Mouse (Mus musculus): ENCODE measurements around the gene Klk4. TPM values are rescaled to one million over a fixed set of nuclear protein-coding genes. Genes with fewer than 3 reads are reported as not detected.

Klk4 gene
- not detected in 2 replicates for polyA plus RNA-seq (2015; fragmentation: Nextera tagmentation; extraction: Ambion mirVana)

- Histone ChIP-seq H3K27ac (ENCODE audit: low read length) (no peak within 1 kb of the TSS), H3K4me1 (ENCODE audit: control insufficient read depth, low read depth, low read length) (no peaks in the 10 kb centered on the region), H3K9me3 (replicated peaks; ENCODE audit: control insufficient read depth, low read length) (no peaks in the 10 kb centered on the region), H3K36me3 (ENCODE audit: control insufficient read depth, insufficient read depth) (no peaks in the 10 kb centered on the region), H3K9ac (ENCODE audit: low read depth, low read length) (no peak within 1 kb of the TSS), H3K4me2 (ENCODE audit: low read depth, low read length) (no peak within 1 kb of the TSS), H3K27me3 (ENCODE audit: control insufficient read depth, insufficient read depth, low read depth, low read length) (no peaks in the 10 kb centered on the region), H3K4me3 (ENCODE audit: low read depth, low read length) (no peak within 1 kb of the TSS)
- no peak for ATAC-seq (ENCODE audit: low read depth)
- WGBS (ENCODE audit: insufficient replicate concordance) = 9% methylated on average over 3 of the region's 3 CpGs
These were observed at the start of gene Klk4 for GRCm38 (mm10) chr7:43880912-43881311. Gene Klk4, plus strand, starts transcription at chr7:43881160.

- Histone ChIP-seq H3K27me3 (ENCODE audit: control insufficient read depth, insufficient read depth, low read depth, low read length) (no peaks in the 10 kb centered on the region), H3K4me2 (ENCODE audit: low read depth, low read length) (no peak within 1 kb of the TSS), H3K27ac (ENCODE audit: low read length) (no peak within 1 kb of the TSS), H3K36me3 (ENCODE audit: control insufficient read depth, insufficient read depth) (no peaks in the 10 kb centered on the region), H3K9me3 (replicated peaks; ENCODE audit: control insufficient read depth, low read length) (no peaks in the 10 kb centered on the region), H3K4me3 (ENCODE audit: low read depth, low read length) (no peak within 1 kb of the TSS), H3K9ac (ENCODE audit: low read depth, low read length) (no peak within 1 kb of the TSS), H3K4me1 (ENCODE audit: control insufficient read depth, low read depth, low read length) (no peaks in the 10 kb centered on the region)
- ATAC-seq (ENCODE audit: low read depth) = no peak
- 33% methylated on average over 3 of the region's 3 CpGs for WGBS (ENCODE audit: insufficient replicate concordance)
These were observed 39.3 kb upstream of the Klk4 start, which contains the start of gene Klk5 for GRCm38 (mm10) chr7:43841701-43842100. Gene Klk5, plus strand, starts transcription at chr7:43841971.

GRCm38 (mm10) chr7:43843801-43844200 is 37.2 kb upstream of the Klk4 start:
- no peaks in the 10 kb centered on the region for H3K4me1 ChIP-seq (ENCODE audit: control insufficient read depth, low read depth, low read length)
- ATAC-seq (ENCODE audit: low read depth) = no peak
- H3K27me3 ChIP-seq (ENCODE audit: control insufficient read depth, insufficient read depth, low read depth, low read length) = no peaks in the 10 kb centered on the region
- no peak overlapping the region for H3K27ac ChIP-seq (ENCODE audit: low read length)
- H3K9me3 ChIP-seq (replicated peaks; ENCODE audit: control insufficient read depth, low read length) = no peaks in the 10 kb centered on the region
- no peak overlapping the region for H3K9ac ChIP-seq (ENCODE audit: low read depth, low read length)
- 63% methylated on average over 4 of the region's 4 CpGs for WGBS (ENCODE audit: insufficient replicate concordance)
- no peak overlapping the region for H3K4me2 ChIP-seq (ENCODE audit: low read depth, low read length)
- H3K4me3 ChIP-seq (ENCODE audit: low read depth, low read length) = no peak overlapping the region
- no peaks in the 10 kb centered on the region for H3K36me3 ChIP-seq (ENCODE audit: control insufficient read depth, insufficient read depth)

GRCm38 (mm10) chr7:43851616-43852015 is 29.3 kb upstream of the Klk4 start:
- WGBS (ENCODE audit: insufficient replicate concordance) = 74% methylated on average over 6 of the region's 6 CpGs
- Histone ChIP-seq H3K27ac (ENCODE audit: low read length) (no peak overlapping the region), H3K4me3 (ENCODE audit: low read depth, low read length) (no peak overlapping the region), H3K36me3 (ENCODE audit: control insufficient read depth, insufficient read depth) (no peaks in the 10 kb centered on the region), H3K27me3 (ENCODE audit: control insufficient read depth, insufficient read depth, low read depth, low read length) (no peaks in the 10 kb centered on the region), H3K4me2 (ENCODE audit: low read depth, low read length) (no peak overlapping the region), H3K4me1 (ENCODE audit: control insufficient read depth, low read depth, low read length) (no peaks in the 10 kb centered on the region), H3K9ac (ENCODE audit: low read depth, low read length) (no peak overlapping the region), H3K9me3 (replicated peaks; ENCODE audit: control insufficient read depth, low read length) (no peaks in the 10 kb centered on the region)
- ATAC-seq (ENCODE audit: low read depth) = no peak

- H3K9ac ChIP-seq (ENCODE audit: low read depth, low read length) = no peak overlapping the region
- no peaks in the 10 kb centered on the region; the same call in 1 of the 2 replicates for H3K9me3 ChIP-seq (replicated peaks; ENCODE audit: control insufficient read depth, low read length)
- no peak for ATAC-seq (ENCODE audit: low read depth)
- H3K27me3 ChIP-seq (ENCODE audit: control insufficient read depth, insufficient read depth, low read depth, low read length) = no peaks in the 10 kb centered on the region
- H3K4me3 ChIP-seq (ENCODE audit: low read depth, low read length) = no peak overlapping the region
- H3K27ac ChIP-seq (ENCODE audit: low read length) = no peak overlapping the region
- H3K4me2 ChIP-seq (ENCODE audit: low read depth, low read length) = no peak overlapping the region
- WGBS (ENCODE audit: insufficient replicate concordance) = 60% methylated on average over 9 of the region's 9 CpGs
- H3K36me3 ChIP-seq (ENCODE audit: control insufficient read depth, insufficient read depth) = no peaks in the 10 kb centered on the region
- H3K4me1 ChIP-seq (ENCODE audit: control insufficient read depth, low read depth, low read length) = no peaks in the 10 kb centered on the region
These were observed 26.1 kb upstream of the Klk4 start for GRCm38 (mm10) chr7:43854642-43855380.

DNA sequence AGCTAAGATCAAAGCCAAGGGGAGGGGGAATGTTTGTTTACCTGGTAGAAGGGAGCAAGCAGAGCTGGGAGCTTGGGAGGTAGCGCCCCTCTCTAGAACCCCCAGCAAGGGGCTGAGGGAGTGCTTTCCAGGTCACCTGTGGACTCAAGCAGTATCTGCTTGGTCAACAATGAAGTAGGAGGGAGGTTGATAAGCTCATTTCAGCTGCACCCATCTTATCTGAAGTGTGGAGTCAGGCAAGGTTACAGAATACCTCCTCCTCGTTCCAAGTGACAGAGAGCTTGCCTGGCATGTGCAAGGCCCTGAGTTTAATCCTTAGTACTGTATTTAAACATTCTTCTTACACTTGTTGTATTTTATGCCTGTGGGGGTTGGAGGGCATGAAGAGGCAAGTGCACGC is 25.3 kb upstream of the Klk4 start:
- no peak for ATAC-seq (ENCODE audit: low read depth)
- H3K27me3 ChIP-seq (ENCODE audit: control insufficient read depth, insufficient read depth, low read depth, low read length) = no peaks in the 10 kb centered on the region
- no peaks in the 10 kb centered on the region for H3K36me3 ChIP-seq (ENCODE audit: control insufficient read depth, insufficient read depth)
- no peaks in the 10 kb centered on the region for H3K4me1 ChIP-seq (ENCODE audit: control insufficient read depth, low read depth, low read length)
- WGBS (ENCODE audit: insufficient replicate concordance) = 49% methylated on average over 3 of the region's 3 CpGs
- H3K27ac ChIP-seq (ENCODE audit: low read length) = no peak overlapping the region
- H3K9ac ChIP-seq (ENCODE audit: low read depth, low read length) = no peak overlapping the region
- no peak overlapping the region for H3K4me3 ChIP-seq (ENCODE audit: low read depth, low read length)
- H3K9me3 ChIP-seq (replicated peaks; ENCODE audit: control insufficient read depth, low read length) = no peaks in the 10 kb centered on the region; the same call in 1 of the 2 replicates
- H3K4me2 ChIP-seq (ENCODE audit: low read depth, low read length) = no peak overlapping the region

DNA sequence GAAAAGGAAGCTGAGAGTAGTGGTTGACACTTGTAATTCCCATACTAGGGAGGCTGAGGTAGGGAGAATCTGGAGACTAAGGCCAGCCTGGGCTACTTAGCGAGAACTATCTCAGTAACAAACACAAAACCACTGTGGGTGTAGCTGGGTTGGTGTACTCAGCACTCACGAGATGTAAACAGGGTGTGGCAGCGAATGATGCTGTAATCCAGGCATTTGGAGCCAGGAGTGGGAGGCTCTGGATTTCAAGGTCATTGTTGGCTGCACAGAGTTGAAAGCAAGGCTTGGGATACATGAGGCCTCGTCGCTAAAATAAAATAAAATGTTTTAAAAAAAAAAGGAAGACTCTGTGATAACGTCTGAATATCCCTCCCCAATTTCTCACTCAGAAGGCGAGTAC is 24.7 kb upstream of the Klk4 start:
- Histone ChIP-seq H3K27ac (ENCODE audit: low read length) (no peak overlapping the region), H3K4me1 (ENCODE audit: control insufficient read depth, low read depth, low read length) (no peaks in the 10 kb centered on the region), H3K9ac (ENCODE audit: low read depth, low read length) (no peak overlapping the region), H3K4me3 (ENCODE audit: low read depth, low read length) (no peak overlapping the region), H3K9me3 (replicated peaks; ENCODE audit: control insufficient read depth, low read length) (no peaks in the 10 kb centered on the region; the same call in 1 of the 2 replicates), H3K36me3 (ENCODE audit: control insufficient read depth, insufficient read depth) (no peaks in the 10 kb centered on the region), H3K4me2 (ENCODE audit: low read depth, low read length) (no peak overlapping the region), H3K27me3 (ENCODE audit: control insufficient read depth, insufficient read depth, low read depth, low read length) (no peaks in the 10 kb centered on the region)
- ATAC-seq (ENCODE audit: low read depth) = no peak
- WGBS (ENCODE audit: insufficient replicate concordance) = 57% methylated on average over 7 of the region's 7 CpGs

DNA sequence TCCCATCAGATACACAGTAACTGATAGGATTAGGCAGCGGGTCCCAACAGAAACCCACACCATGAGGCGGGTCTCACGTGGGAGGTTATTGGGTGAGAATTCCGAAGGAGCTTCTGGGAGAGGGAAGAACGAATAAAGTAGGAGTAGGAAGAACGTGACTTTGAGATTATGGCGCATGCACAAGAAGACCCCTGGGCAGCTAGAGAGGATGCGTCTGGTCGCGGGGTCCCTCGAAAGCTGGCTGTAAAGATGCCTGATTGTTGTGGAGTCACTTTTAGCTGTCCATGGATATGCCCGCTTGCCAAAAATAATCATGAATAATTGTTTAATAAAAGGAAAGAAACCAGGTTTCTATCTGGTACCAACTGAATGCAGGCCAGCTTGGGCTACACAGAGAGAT is 23.5 kb upstream of the Klk4 start:
- Histone ChIP-seq H3K9me3 (replicated peaks; ENCODE audit: control insufficient read depth, low read length) (no peaks in the 10 kb centered on the region; the same call in 1 of the 2 replicates), H3K4me2 (ENCODE audit: low read depth, low read length) (no peak overlapping the region), H3K27me3 (ENCODE audit: control insufficient read depth, insufficient read depth, low read depth, low read length) (no peaks in the 10 kb centered on the region), H3K9ac (ENCODE audit: low read depth, low read length) (no peak overlapping the region), H3K4me1 (ENCODE audit: control insufficient read depth, low read depth, low read length) (no peaks in the 10 kb centered on the region), H3K27ac (ENCODE audit: low read length) (no peak overlapping the region), H3K4me3 (ENCODE audit: low read depth, low read length) (no peak overlapping the region), H3K36me3 (ENCODE audit: control insufficient read depth, insufficient read depth) (no peaks in the 10 kb centered on the region)
- no peak for ATAC-seq (ENCODE audit: low read depth)
- WGBS (ENCODE audit: insufficient replicate concordance) = 79% methylated on average over 12 of the region's 12 CpGs

DNA sequence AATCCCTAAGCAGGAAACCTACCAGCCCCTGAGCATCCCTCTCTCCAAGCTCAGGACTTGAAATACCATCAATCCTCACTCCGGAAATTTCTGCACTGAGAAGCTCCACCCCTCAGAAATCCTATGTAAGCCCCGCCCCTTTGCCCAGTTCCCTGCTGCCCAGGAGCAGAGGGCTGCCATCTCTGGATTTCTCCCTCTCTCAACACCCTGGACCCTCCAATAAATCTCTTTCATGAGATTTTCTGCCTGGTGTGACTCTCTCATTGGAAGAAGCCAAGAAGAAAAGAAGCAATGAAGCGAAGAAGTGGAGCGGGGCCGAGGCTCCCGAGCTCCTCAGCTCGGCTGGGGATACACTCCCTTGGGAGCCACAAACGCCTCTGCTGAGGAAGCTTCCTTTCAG is 20.5 kb upstream of the Klk4 start:
- H3K9me3 ChIP-seq (replicated peaks; ENCODE audit: control insufficient read depth, low read length) = no peaks in the 10 kb centered on the region; the same call in 1 of the 2 replicates
- no peaks in the 10 kb centered on the region for H3K4me1 ChIP-seq (ENCODE audit: control insufficient read depth, low read depth, low read length)
- WGBS (ENCODE audit: insufficient replicate concordance) = 74% methylated on average over 8 of the region's 8 CpGs
- ATAC-seq (ENCODE audit: low read depth) = no peak
- no peak overlapping the region for H3K27ac ChIP-seq (ENCODE audit: low read length)
- H3K27me3 ChIP-seq (ENCODE audit: control insufficient read depth, insufficient read depth, low read depth, low read length) = no peaks in the 10 kb centered on the region
- no peak overlapping the region for H3K4me3 ChIP-seq (ENCODE audit: low read depth, low read length)
- no peak overlapping the region for H3K4me2 ChIP-seq (ENCODE audit: low read depth, low read length)
- H3K36me3 ChIP-seq (ENCODE audit: control insufficient read depth, insufficient read depth) = no peaks in the 10 kb centered on the region
- no peak overlapping the region for H3K9ac ChIP-seq (ENCODE audit: low read depth, low read length)

Data from liver, embryonic 16.5 days (tissue).